12 mouse cellular contexts compared by ENCODE assay signal in the genomic region with DNA sequence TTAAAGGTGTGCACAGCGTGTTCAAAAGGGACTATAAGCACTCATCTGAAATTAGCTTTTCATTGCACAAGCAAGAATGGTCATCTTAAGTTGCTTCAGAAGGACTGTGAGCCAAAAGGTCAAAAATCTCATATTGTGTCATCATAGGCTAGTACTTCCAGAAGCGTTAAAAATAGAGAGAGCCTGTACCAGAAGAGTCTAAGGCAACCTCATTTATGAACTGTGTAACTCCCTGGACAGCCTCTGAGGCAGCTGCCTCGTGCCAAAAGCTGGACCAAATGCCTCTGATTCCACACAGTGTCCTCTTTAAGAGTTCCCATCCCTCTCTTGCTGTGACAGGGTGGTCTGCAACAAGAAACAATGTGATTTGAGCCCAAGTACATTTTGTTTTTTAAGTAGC.
DNase-seq lines count a peak whose midpoint lies in the region; ATAC-seq and TF ChIP-seq lines count a peak whose summit lies in the region.
"Had no signal": no experiment of that assay in that cellular context is flagged by ENCODE, and none has a peak within 500 bp of the region (broad histone marks: within the 10 kb centered on the region; RNA-seq: fewer than 3 reads in every experiment).

No protein-coding gene starts in this region.

- DNase-seq in hindbrain, embryonic 10.5 days (ENCODE audit: low spot score): no peak
- no peak for DNase-seq in neural tube, embryonic 10.5 days (ENCODE audit: extremely low spot score, low spot score)
- DNase-seq in heart, postnatal 14 days: peak; percentile 31 to 44
- no peak for DNase-seq in cerebellum, adult 9-11 months
- no peak for DNase-seq in embryo, embryonic 11 days
- DNase-seq: adrenal gland, adult 8-10 months; right cerebral cortex, postnatal 4 days had no signal

- WGBS in hindbrain, embryonic 15.5 days: 73% methylated on average over 3 of the region's 3 CpGs
- WGBS in hindbrain, embryonic 10.5 days: 79% methylated on average over 3 of the region's 3 CpGs
- whole genome bisulfite sequencing in neural tube, embryonic 15.5 days: 74% methylated on average over 3 of the region's 3 CpGs
- 57% methylated on average over 3 of the region's 3 CpGs for WGBS in intestine, postnatal 0 days

- H3K4me2 ChIP-seq in hindbrain, embryonic 15.5 days: no peak overlapping the region
- no peak overlapping the region for H3K4me2 ChIP-seq in neural tube, embryonic 15.5 days
- no peak overlapping the region for H3K4me2 ChIP-seq in intestine, postnatal 0 days (replicated peaks; ENCODE audit: low read depth)
- H3K4me2 ChIP-seq: liver, embryonic 12.5 days; midbrain, embryonic 12.5 days had no signal

- peak overlapping the region; percentile 48; the same call in 1 of the 2 replicates for H3K27ac ChIP-seq in hindbrain, embryonic 15.5 days (replicated peaks)
- H3K27ac ChIP-seq in hindbrain, embryonic 10.5 days: no peak overlapping the region
- peak overlapping the region; percentile 18; the same call in 1 of the 2 replicates for H3K27ac ChIP-seq in neural tube, embryonic 15.5 days (replicated peaks)
- no peak overlapping the region for H3K27ac ChIP-seq in intestine, postnatal 0 days (ENCODE audit: low read depth, low read length)
- H3K27ac ChIP-seq: liver, embryonic 12.5 days; midbrain, embryonic 12.5 days had no signal

- peaks cover 8% of the 10 kb centered on the region; the same call in 1 of the 2 replicates for H3K4me1 ChIP-seq in hindbrain, embryonic 15.5 days (replicated peaks)
- no peaks in the 10 kb centered on the region for H3K4me1 ChIP-seq in hindbrain, embryonic 10.5 days (replicated peaks)
- H3K4me1 ChIP-seq in neural tube, embryonic 15.5 days: peaks cover 8% of the 10 kb centered on the region; the same call in 1 of the 2 replicates
- H3K4me1 ChIP-seq in intestine, postnatal 0 days (replicated peaks; ENCODE audit: control insufficient read depth, insufficient read depth, low read length): no peaks in the 10 kb centered on the region; the same call in 1 of the 2 replicates
- H3K4me1 ChIP-seq: liver, embryonic 12.5 days; midbrain, embryonic 12.5 days had no signal

- H3K9ac ChIP-seq in hindbrain, embryonic 15.5 days: no peak overlapping the region
- H3K9ac ChIP-seq in neural tube, embryonic 15.5 days (replicated peaks): no peak overlapping the region
- H3K9ac ChIP-seq in intestine, postnatal 0 days (ENCODE audit: low read depth, low read length): no peak overlapping the region
- H3K9ac ChIP-seq: liver, embryonic 12.5 days; midbrain, embryonic 12.5 days had no signal

- no peaks in the 10 kb centered on the region for H3K36me3 ChIP-seq in hindbrain, embryonic 15.5 days
- no peaks in the 10 kb centered on the region for H3K36me3 ChIP-seq in hindbrain, embryonic 10.5 days
- H3K36me3 ChIP-seq in neural tube, embryonic 15.5 days: no peaks in the 10 kb centered on the region
- no peaks in the 10 kb centered on the region; the same call in 1 of the 2 replicates for H3K36me3 ChIP-seq in intestine, postnatal 0 days (ENCODE audit: control insufficient read depth, insufficient read depth)
- H3K36me3 ChIP-seq: midbrain, embryonic 12.5 days had no signal

- H3K4me3 ChIP-seq in hindbrain, embryonic 15.5 days: no peak overlapping the region
- no peak overlapping the region for H3K4me3 ChIP-seq in hindbrain, embryonic 10.5 days
- H3K4me3 ChIP-seq in neural tube, embryonic 15.5 days (replicated peaks): no peak overlapping the region
- H3K4me3 ChIP-seq in intestine, postnatal 0 days (ENCODE audit: low read depth, low read length): no peak overlapping the region
- H3K4me3 ChIP-seq: liver, embryonic 12.5 days; midbrain, embryonic 12.5 days had no signal

- intact Hi-C loops in heart, postnatal 14 days (cut with DNase I): no loop called here

- no peak for ATAC-seq in hindbrain, embryonic 15.5 days (ENCODE audit: low FRiP score, low read depth)
- no peak for ATAC-seq in neural tube, embryonic 15.5 days (ENCODE audit: low FRiP score)
- no peak for ATAC-seq in intestine, postnatal 0 days
- ATAC-seq: liver, embryonic 12.5 days had no signal

- H3K27me3 ChIP-seq in hindbrain, embryonic 15.5 days: no peaks in the 10 kb centered on the region
- H3K27me3 ChIP-seq in hindbrain, embryonic 10.5 days (ENCODE audit: insufficient read depth, poor library complexity, severe bottlenecking): no peaks in the 10 kb centered on the region
- no peaks in the 10 kb centered on the region for H3K27me3 ChIP-seq in neural tube, embryonic 15.5 days (replicated peaks)
- H3K27me3 ChIP-seq in intestine, postnatal 0 days (replicated peaks; ENCODE audit: control insufficient read depth, insufficient read depth, low read length): no peaks in the 10 kb centered on the region
- H3K27me3 ChIP-seq: liver, embryonic 12.5 days; midbrain, embryonic 12.5 days had no signal

- TF ChIP-seq CTCF in intestine, postnatal 0 days (IDR thresholded peaks at IDR 0.05; ENCODE audit: low read depth): no peak

- no peaks in the 10 kb centered on the region for H3K9me3 ChIP-seq in hindbrain, embryonic 15.5 days
- H3K9me3 ChIP-seq in hindbrain, embryonic 10.5 days: no peaks in the 10 kb centered on the region
- no peaks in the 10 kb centered on the region for H3K9me3 ChIP-seq in neural tube, embryonic 15.5 days (replicated peaks)
- no peaks in the 10 kb centered on the region for H3K9me3 ChIP-seq in intestine, postnatal 0 days (ENCODE audit: control insufficient read depth)
- H3K9me3 ChIP-seq: liver, embryonic 12.5 days; midbrain, embryonic 12.5 days had no signal

Comparison
In these comparisons a context has a peak if more than half of its experiments do, and no peak if none do; other contexts are left out.
1. H3K27ac ChIP-seq: peak in hindbrain, embryonic 15.5 days (single experiment) and neural tube, embryonic 15.5 days (single experiment); none in hindbrain, embryonic 10.5 days (single experiment) and intestine, postnatal 0 days (single experiment).
2. DNase-seq: peak in heart, postnatal 14 days (2 of 2); none in hindbrain, embryonic 10.5 days (single experiment), neural tube, embryonic 10.5 days (single experiment), cerebellum, adult 9-11 months (single experiment) and embryo, embryonic 11 days (single experiment).